Mouse (Mus musculus) T-helper 17 cell (primary cell): ENCODE data around the gene Haghl.
"Not testable (repeated sequence)": the region's sequence is repeated elsewhere in the genome, so short reads cannot be mapped to it uniquely, and the experiment has no call there.

Experiments used
- in situ Hi-C, 2 experiments: fragments of 300-600 bp; cut with MboI, MseI; formaldehyde crosslinking; loops; 1 replicate in 1 of 2; 2 replicates in 1 of 2; pipeline ENCODE4 v1.15.1; 2025; ENCODE audit warnings: high pct_unique_total_duplicates in 2 of 2

Gene Haghl

DNA sequence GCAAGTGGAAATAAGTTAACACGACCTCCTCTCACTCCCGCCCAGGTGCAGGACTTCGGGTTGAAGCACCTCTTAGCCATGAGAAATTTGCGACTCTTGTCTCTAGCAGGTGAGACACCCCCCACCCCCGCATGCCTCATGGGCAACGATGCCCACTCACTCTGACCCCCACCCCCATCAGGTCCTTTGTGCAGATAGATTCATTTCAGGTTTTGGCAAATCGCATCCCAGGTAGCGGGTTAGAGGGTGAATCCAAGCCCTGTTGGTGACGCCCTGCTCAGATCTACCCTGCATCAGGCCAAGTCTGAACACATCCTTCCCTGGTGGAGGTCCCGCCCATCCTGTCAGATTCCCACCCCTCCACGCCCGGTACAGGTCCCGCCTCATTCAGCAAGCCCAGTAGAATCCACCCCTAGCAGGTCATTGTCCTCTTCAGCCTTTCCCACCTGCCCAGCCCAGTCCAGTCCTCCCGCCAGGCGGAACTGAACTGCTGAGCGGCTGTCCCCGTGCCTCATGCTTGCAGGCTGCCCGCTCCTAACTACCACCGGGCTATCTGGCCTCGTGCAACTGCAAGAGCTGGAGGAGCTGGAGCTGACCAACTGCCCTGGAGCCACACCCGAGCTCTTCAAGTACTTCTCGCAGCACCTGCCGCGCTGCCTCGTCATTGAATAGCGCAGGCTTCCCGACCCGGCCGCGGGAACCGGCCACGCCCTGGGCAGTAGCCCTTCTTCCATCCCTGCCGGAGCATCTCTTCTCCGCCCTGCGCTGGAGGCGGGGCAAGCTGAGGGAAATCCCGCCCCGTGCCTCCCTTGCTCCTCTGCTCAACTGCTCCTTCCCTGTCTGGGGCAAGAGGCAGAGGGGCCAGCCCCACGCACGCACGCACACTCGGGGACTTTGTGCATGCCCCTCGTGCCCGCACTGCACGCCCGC, 33.6 kb upstream of the Haghl start:
- in situ Hi-C loops: no loop called here

- in situ Hi-C loops: no loop called here
These were observed 32.2 kb upstream of the Haghl start for GRCm38 (mm10) chr17:25817662-25818061.

- in situ Hi-C loops: no loop called here
These were observed 28.0 kb upstream of the Haghl start for GRCm38 (mm10) chr17:25813471-25813870.

GRCm38 (mm10) chr17:25810890-25811289, 25.4 kb upstream of the Haghl start:
- in situ Hi-C loops: no loop called here

DNA sequence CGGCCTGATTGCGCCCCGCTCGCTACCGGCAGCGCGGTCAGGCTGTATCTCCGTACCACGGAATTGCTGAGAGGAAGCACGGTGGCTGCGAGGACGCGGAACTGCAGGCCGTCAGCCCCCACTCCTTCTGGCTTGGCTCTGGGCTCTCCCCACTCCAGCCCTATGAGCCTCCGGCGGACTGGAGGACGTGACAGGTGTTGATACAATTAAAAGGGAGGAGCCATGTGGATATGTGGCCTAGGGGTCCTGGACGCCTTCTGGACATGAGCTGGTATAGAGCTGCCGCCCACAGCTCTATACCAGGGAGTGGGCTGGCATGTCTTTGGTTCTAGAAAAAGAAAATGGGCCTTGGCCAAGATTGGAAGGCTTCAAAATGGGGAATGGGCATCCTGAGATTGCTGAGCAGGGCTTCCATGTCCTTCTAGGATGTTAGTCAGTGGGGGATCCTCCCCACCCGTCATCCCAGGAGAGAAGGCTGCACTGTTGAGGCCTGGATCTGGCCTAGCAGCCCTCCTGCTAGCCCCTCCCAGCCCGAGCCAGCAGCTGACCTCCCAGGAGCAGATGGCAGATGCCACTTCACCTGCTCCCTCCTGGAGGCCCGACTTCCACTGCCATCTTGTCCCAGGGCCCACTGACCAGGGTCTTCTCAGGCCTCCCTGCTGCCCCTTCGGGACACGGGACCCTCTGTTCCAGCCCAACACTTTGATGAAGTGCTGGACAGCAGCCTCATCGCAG, 24.3 kb upstream of the Haghl start:
- in situ Hi-C loops: no loop called here

- in situ Hi-C loops: no loop called here
These were observed 23.5 kb upstream of the Haghl start, which contains the start of gene Fbxl16 for GRCm38 (mm10) chr17:25808789-25809605. Fbxl16 (plus strand) TSS chr17:25809085.

GRCm38 (mm10) chr17:25808028-25808427, 22.6 kb upstream of the Haghl start:
- in situ Hi-C loops: no loop called here

DNA sequence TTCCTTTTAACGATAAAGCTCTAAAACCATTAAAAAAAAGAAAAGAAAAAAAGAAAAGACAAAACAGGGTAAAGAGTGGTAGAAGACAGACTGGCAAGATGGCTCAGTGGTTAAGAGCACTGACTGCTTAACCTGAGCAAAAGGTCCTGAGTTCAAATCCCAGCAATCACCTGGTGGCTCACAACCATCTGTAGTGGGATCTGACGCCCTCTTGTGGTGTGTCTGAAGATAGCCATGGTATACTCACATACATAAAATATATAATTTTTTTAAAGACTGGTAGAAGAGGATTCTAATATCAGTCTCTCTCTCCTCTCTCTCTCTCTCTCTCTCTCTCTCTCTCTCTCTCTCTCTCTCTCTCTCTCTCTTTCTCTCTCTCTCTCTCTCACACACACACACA, 22.0 kb upstream of the Haghl start:
- in situ Hi-C loops: not testable (repeated sequence)

DNA sequence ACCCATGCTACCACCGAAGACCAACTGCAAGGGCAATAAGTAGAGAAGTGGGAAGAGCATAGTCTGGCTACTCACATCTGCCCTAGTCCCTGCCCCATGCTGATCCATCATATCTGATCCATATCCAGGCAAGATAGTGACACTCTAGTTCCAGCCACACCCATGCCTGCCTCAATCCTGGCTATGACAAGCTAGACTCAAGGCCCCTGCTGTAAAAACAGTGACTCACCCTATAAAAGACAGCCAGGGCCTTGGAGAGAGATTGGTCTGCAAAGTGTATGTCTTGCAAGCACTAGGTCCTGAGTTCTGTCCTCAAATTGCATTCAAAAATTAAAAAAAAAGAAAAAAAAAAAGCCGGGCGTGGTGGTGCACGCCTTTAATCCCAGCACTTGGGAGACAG, 21.0 kb upstream of the Haghl start:
- in situ Hi-C loops: no loop called here

- in situ Hi-C loops: loop anchor here (5.0 kb wide), 1 partner anchor 36 kb away; no protein-coding TSS in a partner anchor
These were observed 17.5 kb upstream of the Haghl start for GRCm38 (mm10) chr17:25802825-25803517.

- in situ Hi-C loops: loop anchor here (5.0 kb wide), 1 partner anchor 34 kb away; no protein-coding TSS in a partner anchor
These were observed 15.6 kb upstream of the Haghl start for GRCm38 (mm10) chr17:25801029-25801428.

DNA sequence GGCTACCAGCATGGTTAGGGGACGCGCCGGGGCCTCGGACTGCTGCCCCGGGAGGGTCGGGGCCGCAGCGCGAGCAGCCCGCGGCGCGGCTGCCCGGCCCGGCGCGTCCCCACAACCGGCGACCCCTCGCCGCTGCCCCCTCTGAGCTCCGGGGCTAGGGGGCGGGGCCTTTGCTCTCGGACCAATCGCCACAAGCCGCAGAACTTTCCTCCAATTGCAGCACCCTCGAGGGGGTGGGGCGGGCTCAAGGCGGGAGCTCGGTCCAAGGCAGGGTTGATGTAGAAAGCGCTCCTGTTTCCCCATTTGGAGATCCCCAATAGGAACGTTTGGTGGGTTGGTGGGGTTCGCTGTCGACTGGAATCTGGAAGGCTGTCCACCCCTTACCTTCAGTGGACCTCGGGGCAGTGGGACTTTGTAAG, 11.5 kb upstream of the Haghl start, which contains the start of gene Metrn:
Gene Metrn (minus strand): TSS at position 186 of the 419 bp plus-strand sequence.
- in situ Hi-C loops: loop anchor here in 1 of 2 experiments (5.0 kb wide), 1 partner anchor 65 kb away; no protein-coding TSS in a partner anchor

DNA sequence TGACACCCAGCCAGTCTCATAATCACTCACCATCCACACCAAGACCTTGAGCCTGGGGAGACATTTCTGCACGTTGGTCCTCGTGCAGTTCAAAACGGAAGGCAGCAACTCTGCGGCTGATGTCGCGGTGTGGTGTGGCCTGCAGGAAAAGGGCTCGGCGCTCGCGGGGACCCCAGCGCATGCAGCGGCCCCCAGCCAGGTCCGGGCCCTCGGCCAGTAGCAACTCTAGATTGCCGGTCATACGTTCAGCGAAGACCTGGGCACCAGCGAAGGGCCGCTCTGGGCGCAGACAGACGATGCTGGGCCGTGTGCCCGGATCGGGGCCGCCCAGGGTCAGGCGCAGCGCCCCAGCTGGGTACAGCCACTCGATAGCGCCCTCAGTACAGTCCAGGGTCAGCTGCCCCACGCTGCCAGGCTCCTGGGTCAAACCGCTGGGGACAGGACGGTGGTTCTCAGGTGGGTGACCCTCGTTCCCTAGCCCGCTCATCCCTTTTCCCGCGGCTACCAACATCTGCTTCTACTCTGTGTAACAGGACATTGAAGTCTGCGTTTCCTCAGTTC, 10.8 kb upstream of the Haghl start:
- in situ Hi-C loops: loop anchor here in 1 of 2 experiments (5.0 kb wide), 1 partner anchor 64 kb away; no protein-coding TSS in a partner anchor

DNA sequence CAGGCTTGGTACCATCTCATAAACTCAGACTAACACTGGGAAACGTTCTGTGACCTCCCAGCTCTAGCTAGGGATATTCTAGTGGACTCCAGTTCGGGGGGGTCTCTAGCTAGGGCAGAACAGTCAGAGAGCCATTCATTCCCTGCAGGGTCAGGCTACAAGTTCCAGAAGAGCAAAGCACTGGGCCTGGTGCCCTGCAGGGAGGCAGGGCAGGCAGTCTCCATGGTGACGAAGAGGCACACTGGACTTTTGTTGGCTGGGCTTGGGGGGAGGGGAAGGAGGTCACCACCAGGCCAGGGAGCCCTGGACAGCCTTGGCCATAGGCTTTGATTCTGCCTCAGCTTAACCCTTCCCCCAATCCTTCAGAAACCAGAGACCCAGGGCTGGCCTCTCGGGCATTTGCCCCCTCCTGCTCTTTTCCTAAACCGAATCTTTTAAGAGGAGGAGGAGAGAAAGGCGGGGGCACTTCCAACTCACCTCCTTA, 10.2 kb upstream of the Haghl start, which contains the start of gene AC134908.4:
Gene AC134908.4 (minus strand): TSS at position 51 of the 484 bp plus-strand sequence.
- in situ Hi-C loops: loop anchor here in 1 of 2 experiments (5.0 kb wide), 1 partner anchor 63 kb away; no protein-coding TSS in a partner anchor

DNA sequence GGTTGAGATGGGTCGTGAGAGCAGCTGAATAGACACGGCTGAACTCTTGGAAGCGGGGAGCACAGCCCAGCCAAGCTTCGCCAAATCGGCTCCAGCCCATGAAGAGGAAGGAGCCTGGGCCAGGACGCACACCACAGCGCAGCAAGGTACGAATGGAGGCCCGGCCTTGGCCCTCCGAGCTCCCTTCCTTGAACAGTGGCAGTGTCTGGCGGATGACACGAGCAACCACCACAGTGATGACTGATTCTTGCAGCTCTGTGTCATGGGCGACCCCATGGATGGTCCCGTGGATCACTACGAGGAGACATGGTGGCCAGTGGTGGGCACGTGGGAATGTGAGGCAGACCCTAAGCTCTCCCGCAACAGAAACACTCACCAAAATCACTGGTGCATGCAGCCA, 9.5 kb upstream of the Haghl start:
- in situ Hi-C loops: loop anchor here in 1 of 2 experiments (5.0 kb wide), 1 partner anchor 63 kb away; no protein-coding TSS in a partner anchor

GRCm38 (mm10) chr17:25794197-25794596, 8.7 kb upstream of the Haghl start:
- in situ Hi-C loops: no loop called here

GRCm38 (mm10) chr17:25792615-25793014, 7.1 kb upstream of the Haghl start, which contains the start of gene Fam173a:
Fam173a (minus strand) TSS chr17:25792901.
- in situ Hi-C loops: no loop called here

DNA sequence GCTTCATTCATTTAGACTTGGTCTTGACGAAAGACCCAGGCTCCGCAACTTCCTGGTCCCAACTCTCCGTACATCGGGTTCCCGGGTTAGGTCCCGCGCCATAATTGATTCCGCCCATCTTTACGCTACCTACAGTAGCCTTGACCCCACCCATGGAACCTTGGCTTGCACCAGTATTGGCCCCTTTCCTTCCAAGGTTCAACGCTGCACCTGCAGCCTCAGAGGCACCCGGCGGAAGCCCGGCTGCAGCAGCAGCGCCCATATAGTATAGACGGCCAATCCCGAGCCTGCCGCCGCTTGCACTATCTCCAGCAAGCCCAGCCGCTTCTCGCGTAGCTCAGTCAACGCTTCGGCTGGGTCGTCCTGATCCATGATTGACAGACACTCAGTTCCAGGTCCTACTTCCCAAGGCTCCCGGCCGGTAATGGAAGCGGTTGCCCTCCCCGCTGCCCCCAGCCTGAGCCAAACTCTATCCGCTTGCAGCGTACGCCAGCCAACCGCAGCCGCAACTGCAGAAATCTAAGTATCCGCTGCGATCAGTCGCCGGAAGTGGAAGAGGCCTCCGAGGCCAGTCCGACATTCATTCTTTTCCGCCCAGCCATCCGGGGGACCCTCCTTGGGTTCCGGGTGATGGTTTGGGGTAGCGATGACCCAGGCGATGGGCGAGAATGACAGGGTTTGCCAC, 6.5 kb upstream of the Haghl start:
- in situ Hi-C loops: no loop called here

DNA sequence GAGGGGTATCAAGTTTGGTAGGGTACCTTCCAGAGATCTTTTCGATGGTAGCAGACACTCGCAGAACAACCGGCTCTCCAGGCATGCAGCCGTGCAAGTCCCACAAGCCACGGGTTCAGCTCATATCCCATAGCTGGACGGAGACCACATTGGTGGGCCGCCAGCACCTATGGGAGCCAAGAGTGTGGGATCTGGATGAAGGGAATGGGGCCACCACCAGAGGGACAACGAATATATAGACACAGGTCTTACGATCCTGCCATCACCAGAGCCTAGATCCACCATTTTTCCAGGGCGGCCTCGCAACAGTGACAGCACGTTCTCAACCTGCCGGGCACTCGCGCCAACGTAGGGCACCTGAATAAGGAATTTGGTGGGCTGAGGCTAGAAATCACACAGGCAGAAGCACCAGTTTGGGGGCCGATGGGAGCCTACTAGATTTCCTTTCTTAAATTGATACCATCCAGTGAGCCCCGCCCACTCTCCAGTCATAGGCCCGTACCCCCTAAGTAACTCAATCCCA, 5.9 kb upstream of the Haghl start:
- in situ Hi-C loops: no loop called here
